Mouse (Mus musculus) CD4-positive, CD25-positive, alpha-beta regulatory T cell, adult 2 months (primary cell): ENCODE data around the gene Ambp.

Experiments
- DNase-seq: peaks from one replicate; pipeline ENCODE4 v3.0.0-alpha.2; 2012; ENCODE audit warnings: low read depth, low spot score

The Ambp gene

GRCm38 (mm10) chr4:63118639-63119437 lies 35.8 kb downstream of the Ambp start:
- peak; percentile 89 for DNase-seq

GRCm38 (mm10) chr4:63105651-63106050 lies 48.9 kb downstream of the Ambp start:
- no peak for DNase-seq

- DNase-seq: no peak
These were observed 52.6 kb downstream of the Ambp start for GRCm38 (mm10) chr4:63102025-63102424.

- DNase-seq: no peak
These were observed 54.1 kb downstream of the Ambp start for GRCm38 (mm10) chr4:63100478-63100877.

GRCm38 (mm10) chr4:63097603-63098002 lies 57.0 kb downstream of the Ambp start:
- no peak for DNase-seq
